Comparison of ENCODE assay signal across 8 mouse cellular contexts in the genomic region with DNA sequence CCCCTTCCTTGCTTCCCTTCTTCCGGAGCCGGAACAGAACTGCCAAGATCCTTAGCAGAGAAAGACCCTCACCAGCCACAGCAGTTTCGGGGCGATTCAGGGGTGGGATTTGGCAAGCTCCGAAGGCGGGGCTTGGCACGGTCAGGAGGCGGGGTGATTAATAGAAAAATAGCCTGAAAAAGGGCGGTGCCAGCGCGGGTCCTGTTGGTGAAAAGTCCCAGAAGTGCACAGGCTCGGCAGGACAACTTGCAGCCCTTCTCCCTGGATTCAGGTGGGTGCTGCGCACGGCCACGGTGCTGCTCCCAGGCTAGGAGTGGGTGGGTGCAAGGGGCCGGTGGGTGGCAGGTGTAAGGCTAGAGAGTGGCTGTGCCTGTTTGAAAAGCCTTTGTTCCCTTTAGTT. TPM values are rescaled to one million over a fixed set of nuclear protein-coding genes. Genes with fewer than 3 reads are reported as not detected.
DNase-seq lines count a peak whose midpoint lies in the region; ATAC-seq and TF ChIP-seq lines count a peak whose summit lies in the region.

No protein-coding gene starts in this region.

- peak overlapping the region; percentile 71 for H3K9ac ChIP-seq in heart, embryonic 16.5 days (ENCODE audit: low read length)

- peak overlapping the region; percentile 55 for H3K4me3 ChIP-seq in erythroblast, embryonic 14.5 days (replicated peaks)
- H3K4me3 ChIP-seq in embryonic fibroblast, embryonic 13.5 days (ENCODE audit: insufficient read depth, low read length): peak overlapping the region; percentile 62
- H3K4me3 ChIP-seq in heart, embryonic 16.5 days (ENCODE audit: low read length): peak overlapping the region; percentile 65
- peak overlapping the region; percentile 91 for H3K4me3 ChIP-seq in megakaryocyte, embryonic 14.5 days (replicated peaks)

- no peaks in the 10 kb centered on the region for H3K36me3 ChIP-seq in erythroblast, embryonic 14.5 days (ENCODE audit: control insufficient read depth)
- H3K36me3 ChIP-seq in heart, embryonic 16.5 days (ENCODE audit: control insufficient read depth, insufficient read depth): no peaks in the 10 kb centered on the region
- H3K36me3 ChIP-seq in megakaryocyte, embryonic 14.5 days (replicated peaks; ENCODE audit: low read length): no peaks in the 10 kb centered on the region

- peak; percentile 72 for TF ChIP-seq POLR2A in embryonic fibroblast, embryonic 13.5 days (IDR thresholded peaks at IDR 0.05; ENCODE audit: low read depth, low read length)

- DNase-seq in kidney, postnatal 25 days: peak; percentile 77 to 87
- DNase-seq in spleen, postnatal 36 days (ENCODE audit: low spot score in 2 of 2): peak; percentile 37 to 55
- DNase-seq in left cerebral cortex, adult 9 months (ENCODE audit: low spot score in 2 of 2): no peak

- ATAC-seq in erythroblast, adult 5-6 weeks (replicated peaks; ENCODE audit: low FRiP score, poor library complexity, severe bottlenecking): no peak
- ATAC-seq in heart, embryonic 16.5 days (replicated peaks; ENCODE audit: extremely low read depth, insufficient read depth, low FRiP score): peak; percentile 69

- no peaks in the 10 kb centered on the region; the same call in 1 of the 2 replicates for H3K9me3 ChIP-seq in erythroblast, embryonic 14.5 days (ENCODE audit: control insufficient read depth, low read length)
- H3K9me3 ChIP-seq in heart, embryonic 16.5 days (replicated peaks; ENCODE audit: control insufficient read depth, low read length): no peaks in the 10 kb centered on the region
- H3K9me3 ChIP-seq in megakaryocyte, embryonic 14.5 days: peaks cover 16% of the 10 kb centered on the region

- no peaks in the 10 kb centered on the region for H3K27me3 ChIP-seq in erythroblast, embryonic 14.5 days (ENCODE audit: control insufficient read depth)
- H3K27me3 ChIP-seq in heart, embryonic 16.5 days (ENCODE audit: control insufficient read depth, insufficient read depth, low read length): no peaks in the 10 kb centered on the region
- peaks cover 2% of the 10 kb centered on the region for H3K27me3 ChIP-seq in megakaryocyte, embryonic 14.5 days (replicated peaks)

- 0 out of 2 replicates have a peak overlapping the region, but pooled peaks have one; percentile 91 for H3K27ac ChIP-seq in embryonic fibroblast, embryonic 13.5 days (ENCODE audit: insufficient read depth, low read length)
- peak overlapping the region; percentile 71 for H3K27ac ChIP-seq in heart, embryonic 16.5 days (ENCODE audit: low read length)

- WGBS in heart, embryonic 16.5 days: 1% methylated on average over 16 of the region's 16 CpGs

- H3K4me2 ChIP-seq in heart, embryonic 16.5 days (ENCODE audit: low read depth, low read length): peak overlapping the region; percentile 53

- H3K4me1 ChIP-seq in erythroblast, embryonic 14.5 days (ENCODE audit: control insufficient read depth): no peaks in the 10 kb centered on the region
- no peaks in the 10 kb centered on the region; the same call in none of the 2 replicates for H3K4me1 ChIP-seq in embryonic fibroblast, embryonic 13.5 days (ENCODE audit: control insufficient read depth, insufficient read depth, low read length)
- peaks cover 16% of the 10 kb centered on the region for H3K4me1 ChIP-seq in heart, embryonic 16.5 days (ENCODE audit: control insufficient read depth, insufficient read depth, low read length)
- peaks cover 3% of the 10 kb centered on the region; the same call in 1 of the 2 replicates for H3K4me1 ChIP-seq in megakaryocyte, embryonic 14.5 days

- no peak for TF ChIP-seq CTCF in embryonic fibroblast, embryonic 13.5 days (IDR thresholded peaks at IDR 0.05; ENCODE audit: borderline replicate concordance, insufficient read depth, low read length)

RNA-seq across cellular contexts. Expression of gene Mgst1, which starts 0.2 kb away (rescaled TPM):
- 0.07 TPM in 1 of 2 replicates, not detected in the other for polyA plus RNA-seq in erythroblast, embryonic 14.5 days (2012)
- total RNA-seq in erythroblast, adult 5-6 weeks (2015; ENCODE audit: low replicate concordance): 167 and 198 TPM in 2 replicates
- total RNA-seq in erythroblast, adult 5-6 weeks (2017; ENCODE audit: low replicate concordance): 71.1 and 99.1 TPM in 2 replicates
- polyA plus RNA-seq in embryonic fibroblast, embryonic 13.5 days (2011; ENCODE audit: insufficient read length, low read depth, missing spikeins): 75.6 and 101 TPM in 2 replicates
- polyA plus RNA-seq in heart, embryonic 16.5 days (2015; fragmentation: Nextera tagmentation; extraction: Ambion mirVana): 123 and 129 TPM in 2 replicates
- polyA plus RNA-seq in megakaryocyte, embryonic 14.5 days (2012; ENCODE audit: insufficient read depth, low replicate concordance): 2.5 TPM in 1 of 2 replicates, not detected in the other

Comparison
In these comparisons a context has a peak if more than half of its experiments do, and no peak if none do; other contexts are left out.
1. DNase-seq: peak in kidney, postnatal 25 days (2 of 2) and spleen, postnatal 36 days (2 of 2); none in left cerebral cortex, adult 9 months (0 of 2).
2. RNA of gene Mgst1, which starts 0.2 kb away (polyA plus RNA-seq): 123 to 129 TPM in heart, embryonic 16.5 days and 75.6 to 101 TPM in embryonic fibroblast, embryonic 13.5 days; 2.5 TPM in megakaryocyte, embryonic 14.5 days and 0.07 TPM in erythroblast, embryonic 14.5 days; every median in the first group is over 10 times any median in the second.
3. Peak in every context shown above with its lines, with median percentiles within 50 percentile points of each other: H3K4me3 ChIP-seq.